Mouse (Mus musculus) lung, postnatal 0 days (tissue): ENCODE results near the gene Tagln3.

ENCODE experiments used
- CTCF ChIP-seq: IDR thresholded peaks from 2 replicates; pipeline ENCODE4 v1.5.1; 2016; ENCODE audit warnings: antibody characterized with exemption, mild to moderate bottlenecking
- EP300 ChIP-seq: IDR thresholded peaks from 2 replicates; pipeline ENCODE4 v1.6.1; 2016; ENCODE audit warnings: antibody characterized with exemption, mild to moderate bottlenecking, control low read depth

- TF ChIP-seq CTCF (no peak), EP300 (no peak)
These were observed 25.1 kb downstream of the Tagln3 start for GRCm38 (mm10) chr16:45699301-45699700.
